Mouse (Mus musculus): ENCODE measurements around the gene Pdzk1. TPM values are rescaled to one million over a fixed set of nuclear protein-coding genes. Genes with fewer than 3 reads are reported as not detected.
A peak's percentile ranks its signal among the peaks of the same experiment; 100 is the strongest.

Pdzk1 gene
- total RNA-seq, 2 experiments from 2014 or later = not detected

DNA sequence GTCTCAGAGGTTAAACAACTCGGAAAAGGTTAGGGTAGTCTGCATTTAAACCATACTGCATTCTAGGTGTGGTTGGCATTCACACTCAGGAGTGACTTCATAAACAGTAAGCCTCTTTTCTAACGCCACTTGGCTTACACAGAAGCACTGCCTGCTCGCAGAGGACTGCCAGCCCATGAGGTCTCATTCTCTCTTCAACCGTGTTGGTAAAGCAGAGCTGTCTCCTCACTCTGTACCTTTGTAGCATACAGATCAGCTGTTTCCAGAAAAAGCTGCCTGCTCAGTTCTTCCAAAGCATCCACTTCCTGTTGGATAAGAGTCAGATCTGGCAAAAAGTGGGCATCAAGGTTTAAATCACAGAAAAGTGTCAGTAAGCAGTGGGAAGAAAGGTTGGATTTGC is 51.3 kb downstream of the Pdzk1 start:
- ATAC-seq (replicated peaks; ENCODE audit: poor library complexity, severe bottlenecking) = no peak

DNA sequence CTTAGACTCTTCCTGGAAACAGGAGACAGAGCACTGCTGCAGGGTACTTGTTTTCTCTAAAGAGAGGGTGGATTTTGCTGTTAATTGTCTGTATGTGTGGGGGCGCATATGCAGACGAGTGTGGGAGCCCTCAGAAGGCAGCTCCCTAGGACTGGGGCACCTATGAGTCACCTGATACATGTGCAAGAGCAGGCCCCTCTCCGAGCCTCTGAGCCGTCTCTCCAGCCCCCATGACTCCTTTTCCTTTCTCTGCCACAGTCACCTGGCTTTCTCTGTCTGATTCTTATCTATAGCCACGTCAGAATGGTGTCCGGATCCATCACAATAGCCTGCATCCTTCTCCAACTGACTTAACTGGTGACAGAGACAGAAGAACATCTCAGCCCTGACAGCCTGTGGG is 52.5 kb downstream of the Pdzk1 start:
- ATAC-seq (replicated peaks; ENCODE audit: poor library complexity, severe bottlenecking) = no peak

DNA sequence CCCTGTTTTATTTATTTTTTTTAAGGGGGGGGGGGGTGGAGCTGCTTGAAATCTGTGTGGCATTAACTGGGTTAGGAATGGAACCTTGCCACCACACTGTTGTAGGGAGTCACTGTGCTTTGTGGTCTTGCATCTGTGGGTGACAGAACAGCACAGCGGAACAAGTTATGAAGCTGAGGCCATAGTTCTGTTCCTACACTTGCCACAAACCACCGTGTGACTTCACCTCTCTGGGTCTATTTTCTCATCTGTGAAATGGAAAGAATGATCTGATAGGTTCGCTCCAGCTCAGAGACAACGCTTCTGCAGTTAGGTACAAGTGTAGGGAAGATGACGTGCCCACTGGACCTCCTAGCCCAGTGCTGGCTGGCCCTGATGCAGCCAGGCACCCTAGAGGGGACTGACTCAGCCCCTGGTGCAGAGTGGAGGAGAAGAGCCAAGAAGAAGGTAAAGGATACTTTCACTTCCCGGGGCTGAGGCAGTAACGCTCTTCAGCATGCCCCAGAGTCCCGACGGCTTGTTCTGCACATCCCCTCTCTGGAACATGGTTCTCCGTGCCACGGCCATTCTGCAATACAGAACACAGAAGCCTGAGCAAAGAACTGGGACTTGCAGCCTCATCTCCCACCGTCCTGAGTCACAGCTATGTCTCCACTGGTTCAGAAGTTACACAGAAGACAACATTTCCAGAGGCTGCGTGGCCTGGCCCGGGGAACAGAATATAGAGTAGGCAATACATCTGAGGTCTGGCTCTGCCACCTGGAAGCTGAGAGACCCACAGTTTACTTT is 53.2 kb downstream of the Pdzk1 start:
- ATAC-seq (replicated peaks; ENCODE audit: poor library complexity, severe bottlenecking) = no peak

DNA sequence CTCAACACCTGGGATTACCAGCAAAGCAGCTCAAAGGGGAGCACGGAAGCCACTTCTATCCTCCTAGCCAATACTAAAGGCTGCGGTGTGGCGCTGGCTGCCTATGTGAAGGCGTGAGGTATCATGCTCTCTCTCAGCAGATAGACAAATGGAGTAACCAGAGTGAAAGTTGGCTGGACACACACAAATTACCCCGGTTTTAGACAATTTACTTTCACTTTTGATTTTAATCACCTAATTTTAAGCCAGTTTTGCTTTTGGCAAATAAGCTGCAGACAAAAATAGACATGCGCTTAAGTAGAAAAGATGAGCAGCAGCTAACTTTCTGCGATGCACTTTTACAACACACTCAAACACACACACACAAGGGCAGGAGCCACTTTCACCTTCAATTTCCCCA is 54.6 kb downstream of the Pdzk1 start:
- ATAC-seq (replicated peaks; ENCODE audit: poor library complexity, severe bottlenecking) = no peak

DNA sequence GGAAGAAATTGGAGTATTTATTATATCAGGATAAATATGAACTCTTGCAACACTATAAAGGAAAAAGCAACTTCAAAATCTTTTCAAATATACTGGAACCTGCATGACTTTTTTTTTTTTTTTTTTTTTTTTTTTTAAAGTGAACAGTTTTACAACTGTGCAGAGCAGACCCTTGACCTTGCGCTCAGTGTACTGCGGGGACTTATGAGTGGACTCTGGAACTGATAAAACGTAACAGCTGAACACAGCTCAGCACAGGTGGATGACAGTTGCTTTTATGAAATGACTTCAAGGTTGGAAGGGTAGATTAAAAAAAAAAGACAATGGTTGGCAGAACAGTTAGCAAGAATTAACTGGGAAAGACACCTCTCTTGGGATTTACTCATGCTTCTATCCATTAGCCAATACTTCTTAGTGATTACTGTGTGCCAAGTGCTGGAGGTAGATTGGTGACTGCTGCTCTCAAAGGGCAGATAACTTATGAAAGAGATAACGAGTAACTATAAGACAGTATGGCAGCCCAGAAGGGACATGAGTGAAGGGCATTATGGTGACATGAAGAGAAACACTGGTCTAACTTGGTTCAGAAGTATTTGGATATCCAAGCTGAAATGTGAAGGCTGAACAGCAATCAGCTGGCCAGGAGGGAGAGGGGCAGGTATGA is 73.4 kb downstream of the Pdzk1 start:
- no peak for ATAC-seq (replicated peaks; ENCODE audit: poor library complexity, severe bottlenecking)

DNA sequence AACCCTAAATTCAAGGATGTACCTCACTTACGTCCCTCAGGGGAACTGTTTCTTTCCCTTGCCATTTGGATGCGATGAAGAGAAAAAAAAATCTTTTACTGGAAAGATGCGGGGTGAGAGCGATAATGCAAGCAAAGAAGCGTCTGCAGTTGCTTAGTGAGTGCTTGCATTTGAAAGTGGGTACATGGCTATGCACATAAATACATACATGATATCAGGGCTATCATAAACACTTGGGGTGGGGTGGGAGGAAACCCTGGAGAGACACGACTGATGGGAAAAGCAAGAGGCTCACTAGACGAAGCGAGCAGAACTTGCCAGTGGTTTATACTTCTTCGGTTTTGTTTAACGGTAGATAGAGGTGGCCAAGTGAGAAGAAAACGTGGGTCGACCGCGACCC is 75.3 kb downstream of the Pdzk1 start, which contains the start of gene Gja5:
Gene Gja5, plus strand, starts transcription at position 301 of the 400 bp plus-strand sequence.
- ATAC-seq (replicated peaks; ENCODE audit: poor library complexity, severe bottlenecking) = no peak

DNA sequence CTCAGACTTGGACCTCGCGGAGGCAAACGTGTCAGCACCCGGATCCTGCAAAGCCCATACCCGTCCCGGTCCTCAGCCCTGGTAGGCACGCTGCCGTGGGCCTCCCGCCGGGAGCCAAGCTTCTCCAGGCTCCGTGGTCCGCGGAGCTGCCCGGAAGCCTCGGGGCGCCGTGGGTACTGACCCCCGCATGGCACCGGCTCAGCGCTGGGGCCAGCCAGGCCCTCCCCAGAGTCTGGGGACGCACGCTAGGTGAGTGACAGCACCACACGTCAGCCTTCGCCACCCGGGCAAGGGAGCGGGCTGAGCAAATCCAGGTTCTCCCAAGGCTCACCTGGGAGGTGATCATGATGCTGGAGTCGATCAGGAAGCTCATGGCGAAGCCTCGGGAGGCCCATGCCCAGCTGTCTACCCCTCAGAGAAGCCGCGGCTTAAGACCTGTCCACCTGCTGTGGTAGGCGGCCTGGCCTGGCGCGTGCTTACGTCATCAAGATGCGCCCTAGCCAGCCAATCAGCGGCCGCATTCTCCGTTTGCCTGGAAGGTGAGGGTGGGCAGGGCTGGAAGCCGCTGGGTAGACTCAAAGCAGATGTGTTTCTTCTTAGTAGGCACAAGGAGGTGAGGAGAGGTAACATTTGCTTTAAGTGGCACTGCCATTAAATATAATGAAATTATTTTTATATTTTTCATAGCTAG is 75.9 kb downstream of the Pdzk1 start, which contains the start of gene Gpr89:
Gene Gpr89, minus strand, starts transcription at position 496 of the 691 bp plus-strand sequence.
- ATAC-seq (replicated peaks; ENCODE audit: poor library complexity, severe bottlenecking) = peak; percentile 97

DNA sequence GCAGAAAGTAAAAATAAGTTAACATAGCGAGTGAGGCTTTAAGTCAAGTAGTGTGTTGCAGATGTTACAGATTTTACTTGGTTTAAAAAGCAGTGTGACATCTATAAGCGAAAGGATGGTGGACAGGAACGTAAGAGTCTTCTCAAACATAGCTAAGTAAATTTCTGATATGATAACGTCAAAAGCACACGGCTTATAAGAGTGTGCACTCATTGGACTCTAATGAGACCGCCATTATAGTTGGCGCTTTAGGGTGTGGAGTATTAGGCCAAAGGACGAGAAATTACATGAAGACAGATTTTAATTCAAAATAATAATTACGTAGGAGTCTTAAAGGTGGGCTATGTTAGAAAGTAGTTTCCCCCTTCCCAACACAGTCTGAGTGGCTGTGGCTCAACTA is 76.5 kb downstream of the Pdzk1 start:
- no peak for ATAC-seq (replicated peaks; ENCODE audit: poor library complexity, severe bottlenecking)

Other genes starting within 250 kb of the Pdzk1 start
- 15.6 and 43.7 TPM in 2 replicates for gene Polr3gl, start 235.1 kb upstream of the Pdzk1 start, total RNA-seq (2014; fragmentation: Nextera tagmentation)
- gene Polr3gl, start 235.1 kb upstream of the Pdzk1 start, total RNA-seq (2017) = 50.5 and 57.8 TPM in 2 replicates
- not detected in 2 replicates for gene Ankrd34a, start 232.6 kb upstream of the Pdzk1 start, total RNA-seq (2014; fragmentation: Nextera tagmentation)
- gene Ankrd34a, start 232.6 kb upstream of the Pdzk1 start, total RNA-seq (2017) = not detected in 2 replicates
- gene Lix1l, start 228.1 kb upstream of the Pdzk1 start, total RNA-seq (2014; fragmentation: Nextera tagmentation) = 2.2 and 2.3 TPM in 2 replicates
- 1.7 and 2.1 TPM in 2 replicates for gene Lix1l, start 228.1 kb upstream of the Pdzk1 start, total RNA-seq (2017)
- gene Rbm8a, start 199.4 kb upstream of the Pdzk1 start, total RNA-seq (2014; fragmentation: Nextera tagmentation) = 112 and 120 TPM in 2 replicates
- gene Rbm8a, start 199.4 kb upstream of the Pdzk1 start, total RNA-seq (2017) = 64.5 and 64.7 TPM in 2 replicates
- gene Pex11b, start 193.9 kb upstream of the Pdzk1 start, total RNA-seq (2014; fragmentation: Nextera tagmentation) = 23.6 and 41.6 TPM in 2 replicates
- gene Pex11b, start 193.9 kb upstream of the Pdzk1 start, total RNA-seq (2017) = 14.5 and 20.1 TPM in 2 replicates
- 0.15 TPM in 1 of 2 replicates, not detected in the other for gene Gm42957, start 193.8 kb upstream of the Pdzk1 start, total RNA-seq (2014; fragmentation: Nextera tagmentation)
- gene Gm42957, start 193.8 kb upstream of the Pdzk1 start, total RNA-seq (2017) = not detected in 2 replicates
- gene Itga10, start 183.7 kb upstream of the Pdzk1 start, total RNA-seq (2014; fragmentation: Nextera tagmentation) = 1.3 TPM in 1 of 2 replicates, not detected in the other
- 0.34 TPM in 1 of 2 replicates, not detected in the other for gene Itga10, start 183.7 kb upstream of the Pdzk1 start, total RNA-seq (2017)
- gene Ankrd35, start 159.2 kb upstream of the Pdzk1 start, total RNA-seq (2014; fragmentation: Nextera tagmentation) = not detected in 2 replicates
- not detected in 2 replicates for gene Ankrd35, start 159.2 kb upstream of the Pdzk1 start, total RNA-seq (2017)
- 8.1 and 14.4 TPM in 2 replicates for gene Pias3, start 132.9 kb upstream of the Pdzk1 start, total RNA-seq (2014; fragmentation: Nextera tagmentation)
- gene Pias3, start 132.9 kb upstream of the Pdzk1 start, total RNA-seq (2017) = 3.3 and 8.2 TPM in 2 replicates
- not detected in 2 replicates for gene Nudt17, start 120.7 kb upstream of the Pdzk1 start, total RNA-seq (2014; fragmentation: Nextera tagmentation)
- 0.31 TPM in 1 of 2 replicates, not detected in the other for gene Nudt17, start 120.7 kb upstream of the Pdzk1 start, total RNA-seq (2017)
- 30.8 and 38.8 TPM in 2 replicates for gene Polr3c, start 101.7 kb upstream of the Pdzk1 start, total RNA-seq (2014; fragmentation: Nextera tagmentation)
- 22.4 and 22.5 TPM in 2 replicates for gene Polr3c, start 101.7 kb upstream of the Pdzk1 start, total RNA-seq (2017)
- 41.1 and 65.6 TPM in 2 replicates for gene Rnf115, start 101.6 kb upstream of the Pdzk1 start, total RNA-seq (2014; fragmentation: Nextera tagmentation)
- gene Rnf115, start 101.6 kb upstream of the Pdzk1 start, total RNA-seq (2017) = 55.3 and 71.5 TPM in 2 replicates
- not detected in 2 replicates for gene Cd160, start 67 bp downstream of the Pdzk1 start, total RNA-seq (2014; fragmentation: Nextera tagmentation)
- gene Cd160, start 67 bp downstream of the Pdzk1 start, total RNA-seq (2017) = 0.62 and 1.9 TPM in 2 replicates
- gene Gja5, start 75.4 kb downstream of the Pdzk1 start, total RNA-seq (2014; fragmentation: Nextera tagmentation) = not detected in 2 replicates
- 0.15 TPM in 1 of 2 replicates, not detected in the other for gene Gja5, start 75.4 kb downstream of the Pdzk1 start, total RNA-seq (2017)
- 18.5 and 27.2 TPM in 2 replicates for gene Gpr89, start 76.1 kb downstream of the Pdzk1 start, total RNA-seq (2014; fragmentation: Nextera tagmentation)
- gene Gpr89, start 76.1 kb downstream of the Pdzk1 start, total RNA-seq (2017) = 29.8 and 36.2 TPM in 2 replicates
- not detected in 2 replicates for gene Gja8, start 96.7 kb downstream of the Pdzk1 start, total RNA-seq (2014; fragmentation: Nextera tagmentation)
- not detected in 2 replicates for gene Gja8, start 96.7 kb downstream of the Pdzk1 start, total RNA-seq (2017)